Mouse (Mus musculus): ENCODE measurements around the gene Rab5b. TPM values are rescaled to one million over a fixed set of nuclear protein-coding genes. Genes with fewer than 3 reads are reported as not detected.

Gene Rab5b
- polyA plus RNA-seq, 1 experiment from 2014 or later: 62.5 TPM

GRCm38 (mm10) chr10:128673763-128674468, 22.1 kb downstream of the Rab5b start, which contains the start of gene Suox:
Gene Suox, minus strand, starts transcription at chr10:128674073.
- ATAC-seq (ENCODE audit: insufficient number of reproducible peaks, low FRiP score, low TSS enrichment, low read depth) (peak; percentile 87), DNase-seq (ENCODE audit: low spot score) (peak; percentile 92)
- Histone ChIP-seq H3K27ac (replicated peaks; ENCODE audit: low read depth, low read length) (no peak within 1 kb of the TSS), H3K4me3 (ENCODE audit: low read depth, low read length) (peak within 1 kb of the TSS; percentile 53), H3K4me2 (ENCODE audit: low read depth, severe bottlenecking) (peak within 1 kb of the TSS; percentile 90), H3K9ac (ENCODE audit: low read length) (peak within 1 kb of the TSS; percentile 62), H3K27me3 (ENCODE audit: control insufficient read depth, insufficient read depth, low read length) (no peaks in the 10 kb centered on the region), H3K9me3 (ENCODE audit: control insufficient read depth, low read length) (no peaks in the 10 kb centered on the region), H3K36me3 (ENCODE audit: control insufficient read depth, insufficient read depth, low read length) (0 out of 2 replicates have a peak, but pooled peaks cover 3% of the 10 kb centered on the region), H3K4me1 (ENCODE audit: control insufficient read depth, insufficient read depth, low read length) (peaks cover 3% of the 10 kb centered on the region; the same call in 1 of the 2 replicates)
- under 1% methylated on average over 60 of the region's 60 CpGs for WGBS

GRCm38 (mm10) chr10:128671148-128671547, 24.9 kb downstream of the Rab5b start:
- no peak overlapping the region for H3K4me2 ChIP-seq (ENCODE audit: low read depth, severe bottlenecking)
- H3K9ac ChIP-seq (ENCODE audit: low read length): no peak overlapping the region
- H3K4me1 ChIP-seq (ENCODE audit: control insufficient read depth, insufficient read depth, low read length): peaks cover 3% of the 10 kb centered on the region; the same call in 1 of the 2 replicates
- H3K9me3 ChIP-seq (ENCODE audit: control insufficient read depth, low read length): no peaks in the 10 kb centered on the region
- DNase-seq (ENCODE audit: low spot score) (no peak), ATAC-seq (ENCODE audit: insufficient number of reproducible peaks, low FRiP score, low TSS enrichment, low read depth) (no peak)
- 94% methylated on average over 9 of the region's 9 CpGs for WGBS
- no peak overlapping the region for H3K27ac ChIP-seq (replicated peaks; ENCODE audit: low read depth, low read length)
- H3K36me3 ChIP-seq (ENCODE audit: control insufficient read depth, insufficient read depth, low read length): 0 out of 2 replicates have a peak, but pooled peaks cover 3% of the 10 kb centered on the region
- no peak overlapping the region for H3K4me3 ChIP-seq (ENCODE audit: low read depth, low read length)
- H3K27me3 ChIP-seq (ENCODE audit: control insufficient read depth, insufficient read depth, low read length): no peaks in the 10 kb centered on the region

- Histone ChIP-seq H3K4me2 (ENCODE audit: low read depth, severe bottlenecking) (peak overlapping the region; percentile 71), H3K9ac (ENCODE audit: low read length) (peak overlapping the region; percentile 65), H3K27ac (replicated peaks; ENCODE audit: low read depth, low read length) (peak overlapping the region; percentile 57; the same call in 1 of the 2 replicates), H3K27me3 (ENCODE audit: control insufficient read depth, insufficient read depth, low read length) (no peaks in the 10 kb centered on the region), H3K4me1 (ENCODE audit: control insufficient read depth, insufficient read depth, low read length) (peaks cover 3% of the 10 kb centered on the region; the same call in 1 of the 2 replicates), H3K4me3 (ENCODE audit: low read depth, low read length) (peak overlapping the region; percentile 70), H3K36me3 (ENCODE audit: control insufficient read depth, insufficient read depth, low read length) (0 out of 2 replicates have a peak, but pooled peaks cover 3% of the 10 kb centered on the region), H3K9me3 (ENCODE audit: control insufficient read depth, low read length) (no peaks in the 10 kb centered on the region)
- DNase-seq (ENCODE audit: low spot score): peak; percentile 84
- under 1% methylated on average over 42 of the region's 42 CpGs for WGBS
- ATAC-seq (ENCODE audit: insufficient number of reproducible peaks, low FRiP score, low TSS enrichment, low read depth): peak; percentile 74
Measured at GRCm38 (mm10) chr10:128668790-128669672, 27.0 kb downstream of the Rab5b start.

- ATAC-seq (ENCODE audit: insufficient number of reproducible peaks, low FRiP score, low TSS enrichment, low read depth) (no peak), DNase-seq (ENCODE audit: low spot score) (no peak)
- WGBS: 94% methylated on average over 2 of the region's 2 CpGs
Measured at GRCm38 (mm10) chr10:128665806-128666205, 30.3 kb downstream of the Rab5b start.

GRCm38 (mm10) chr10:128665307-128665706, 30.8 kb downstream of the Rab5b start:
- no peaks in the 10 kb centered on the region for H3K4me1 ChIP-seq (ENCODE audit: control insufficient read depth, insufficient read depth, low read length)
- ATAC-seq (ENCODE audit: insufficient number of reproducible peaks, low FRiP score, low TSS enrichment, low read depth): no peak
- H3K27ac ChIP-seq (replicated peaks; ENCODE audit: low read depth, low read length): no peak overlapping the region
- H3K4me3 ChIP-seq (ENCODE audit: low read depth, low read length): no peak overlapping the region
- 87% methylated on average over 3 of the region's 3 CpGs for WGBS
- no peaks in the 10 kb centered on the region for H3K36me3 ChIP-seq (ENCODE audit: control insufficient read depth, insufficient read depth, low read length)
- no peak overlapping the region for H3K4me2 ChIP-seq (ENCODE audit: low read depth, severe bottlenecking)
- no peaks in the 10 kb centered on the region for H3K9me3 ChIP-seq (ENCODE audit: control insufficient read depth, low read length)
- no peak overlapping the region for H3K9ac ChIP-seq (ENCODE audit: low read length)
- H3K27me3 ChIP-seq (ENCODE audit: control insufficient read depth, insufficient read depth, low read length): no peaks in the 10 kb centered on the region
- DNase-seq (ENCODE audit: low spot score): no peak

More at GRCm38 (mm10) chr10:128665806-128666205, 30.3 kb downstream of the Rab5b start:
- Histone ChIP-seq H3K4me1 (ENCODE audit: control insufficient read depth, insufficient read depth, low read length) (no peaks in the 10 kb centered on the region), H3K36me3 (ENCODE audit: control insufficient read depth, insufficient read depth, low read length) (no peaks in the 10 kb centered on the region), H3K4me2 (ENCODE audit: low read depth, severe bottlenecking) (no peak overlapping the region), H3K9ac (ENCODE audit: low read length) (no peak overlapping the region), H3K4me3 (ENCODE audit: low read depth, low read length) (no peak overlapping the region), H3K27me3 (ENCODE audit: control insufficient read depth, insufficient read depth, low read length) (no peaks in the 10 kb centered on the region), H3K9me3 (ENCODE audit: control insufficient read depth, low read length) (no peaks in the 10 kb centered on the region), H3K27ac (replicated peaks; ENCODE audit: low read depth, low read length) (no peak overlapping the region)

- WGBS: 71% methylated on average over 3 of the region's 3 CpGs
Measured at GRCm38 (mm10) chr10:128664808-128665207, 31.3 kb downstream of the Rab5b start.

GRCm38 (mm10) chr10:128663441-128664220, 32.4 kb downstream of the Rab5b start:
- H3K4me2 ChIP-seq (ENCODE audit: low read depth, severe bottlenecking): no peak overlapping the region
- no peaks in the 10 kb centered on the region for H3K9me3 ChIP-seq (ENCODE audit: control insufficient read depth, low read length)
- no peak overlapping the region for H3K9ac ChIP-seq (ENCODE audit: low read length)
- no peaks in the 10 kb centered on the region for H3K4me1 ChIP-seq (ENCODE audit: control insufficient read depth, insufficient read depth, low read length)
- no peak for DNase-seq (ENCODE audit: low spot score)
- ATAC-seq (ENCODE audit: insufficient number of reproducible peaks, low FRiP score, low TSS enrichment, low read depth): no peak
- no peaks in the 10 kb centered on the region for H3K27me3 ChIP-seq (ENCODE audit: control insufficient read depth, insufficient read depth, low read length)
- no peak overlapping the region for H3K4me3 ChIP-seq (ENCODE audit: low read depth, low read length)
- 71% methylated on average over 5 of the region's 5 CpGs for WGBS
- H3K36me3 ChIP-seq (ENCODE audit: control insufficient read depth, insufficient read depth, low read length): no peaks in the 10 kb centered on the region
- H3K27ac ChIP-seq (replicated peaks; ENCODE audit: low read depth, low read length): no peak overlapping the region

More at GRCm38 (mm10) chr10:128664808-128665207, 31.3 kb downstream of the Rab5b start:
- Histone ChIP-seq H3K4me3 (ENCODE audit: low read depth, low read length) (no peak overlapping the region), H3K9ac (ENCODE audit: low read length) (no peak overlapping the region), H3K27me3 (ENCODE audit: control insufficient read depth, insufficient read depth, low read length) (no peaks in the 10 kb centered on the region), H3K4me1 (ENCODE audit: control insufficient read depth, insufficient read depth, low read length) (no peaks in the 10 kb centered on the region), H3K4me2 (ENCODE audit: low read depth, severe bottlenecking) (no peak overlapping the region), H3K36me3 (ENCODE audit: control insufficient read depth, insufficient read depth, low read length) (no peaks in the 10 kb centered on the region), H3K27ac (replicated peaks; ENCODE audit: low read depth, low read length) (no peak overlapping the region), H3K9me3 (ENCODE audit: control insufficient read depth, low read length) (no peaks in the 10 kb centered on the region)
- no peak for DNase-seq (ENCODE audit: low spot score)
- no peak for ATAC-seq (ENCODE audit: insufficient number of reproducible peaks, low FRiP score, low TSS enrichment, low read depth)

GRCm38 (mm10) chr10:128662465-128662864, 33.6 kb downstream of the Rab5b start:
- Histone ChIP-seq H3K36me3 (ENCODE audit: control insufficient read depth, insufficient read depth, low read length) (no peaks in the 10 kb centered on the region), H3K4me1 (ENCODE audit: control insufficient read depth, insufficient read depth, low read length) (no peaks in the 10 kb centered on the region), H3K4me2 (ENCODE audit: low read depth, severe bottlenecking) (no peak overlapping the region), H3K9ac (ENCODE audit: low read length) (no peak overlapping the region), H3K9me3 (ENCODE audit: control insufficient read depth, low read length) (no peaks in the 10 kb centered on the region), H3K27ac (replicated peaks; ENCODE audit: low read depth, low read length) (no peak overlapping the region), H3K27me3 (ENCODE audit: control insufficient read depth, insufficient read depth, low read length) (no peaks in the 10 kb centered on the region), H3K4me3 (ENCODE audit: low read depth, low read length) (no peak overlapping the region)
- ATAC-seq (ENCODE audit: insufficient number of reproducible peaks, low FRiP score, low TSS enrichment, low read depth) (no peak), DNase-seq (ENCODE audit: low spot score) (no peak)
